Mouse (Mus musculus) liver, embryonic 16.5 days (tissue): ENCODE results near the gene Mtmr4. TPM values are rescaled to one million over a fixed set of nuclear protein-coding genes. Genes with fewer than 3 reads are reported as not detected.

Experiments
- ATAC-seq: fragments of 200-750 bp; cut with Nextera tagmentation; 2 replicates; pipeline ENCODE4 v1.8.0; 2017; ENCODE audit warnings: low read depth, mild to moderate bottlenecking, moderate number of reproducible peaks, moderate library complexity
- H3K27ac ChIP-seq: fragments of 300-500 bp; sonication (generic); 2 replicates; pipeline ENCODE4 v1.5.1; 2014; ENCODE audit warnings: mild to moderate bottlenecking, low read length
- H3K27me3 ChIP-seq: fragments of 300-500 bp; sonication (generic); 2 replicates; pipeline ENCODE4 v1.6.1; 2014; ENCODE audit warnings: low read depth, low read length, mixed read lengths; ENCODE audit not compliant: control insufficient read depth, insufficient read depth
- H3K36me3 ChIP-seq: fragments of 300-500 bp; sonication (generic); 2 replicates; pipeline ENCODE4 v1.6.1; 2014; ENCODE audit warnings: mild to moderate bottlenecking; ENCODE audit not compliant: control insufficient read depth, insufficient read depth
- H3K4me1 ChIP-seq: fragments of 300-500 bp; sonication (generic); 2 replicates; pipeline ENCODE4 v1.6.1; 2014; ENCODE audit warnings: low read depth, low read length, mixed read lengths; ENCODE audit not compliant: control insufficient read depth
- H3K4me2 ChIP-seq: fragments of 300-500 bp; sonication (generic); 2 replicates; pipeline ENCODE4 v1.6.1; 2014; ENCODE audit warnings: low read depth, low read length, mixed read lengths
- H3K4me3 ChIP-seq: fragments of 300-500 bp; sonication (generic); 2 replicates; pipeline ENCODE4 v1.5.1; 2014; ENCODE audit warnings: low read depth, mild to moderate bottlenecking, low read length
- H3K9ac ChIP-seq: fragments of 300-500 bp; sonication (generic); 2 replicates; pipeline ENCODE4 v1.6.1; 2014; ENCODE audit warnings: low read depth, low read length
- H3K9me3 ChIP-seq: fragments of 300-500 bp; sonication (generic); replicated peaks from 2 replicates; pipeline ENCODE4 v1.6.1; 2016; ENCODE audit warnings: low read length; ENCODE audit not compliant: control insufficient read depth
- WGBS: fragments of 180-500 bp; shearing (Covaris S2); extraction: QIAGEN DNeasy Blood & Tissue Kit; methylation state at CpG from one replicate; pipeline ENCODE4 v1.1.7; 2014; ENCODE audit not compliant: insufficient replicate concordance; 5-methylcytosine and 5-hydroxymethylcytosine counted together
- polyA plus RNA-seq: library from polyadenylated mRNA; unstranded; fragments of >200 nt; fragmentation: Nextera tagmentation; extraction: Ambion mirVana; gene quantifications from 2 replicates; pipeline ENCODE4 v1.2.1, GENCODE M21; 2015

Gene Mtmr4
- polyA plus RNA-seq, 1 experiment from 2014 or later = 10.5 TPM

DNA sequence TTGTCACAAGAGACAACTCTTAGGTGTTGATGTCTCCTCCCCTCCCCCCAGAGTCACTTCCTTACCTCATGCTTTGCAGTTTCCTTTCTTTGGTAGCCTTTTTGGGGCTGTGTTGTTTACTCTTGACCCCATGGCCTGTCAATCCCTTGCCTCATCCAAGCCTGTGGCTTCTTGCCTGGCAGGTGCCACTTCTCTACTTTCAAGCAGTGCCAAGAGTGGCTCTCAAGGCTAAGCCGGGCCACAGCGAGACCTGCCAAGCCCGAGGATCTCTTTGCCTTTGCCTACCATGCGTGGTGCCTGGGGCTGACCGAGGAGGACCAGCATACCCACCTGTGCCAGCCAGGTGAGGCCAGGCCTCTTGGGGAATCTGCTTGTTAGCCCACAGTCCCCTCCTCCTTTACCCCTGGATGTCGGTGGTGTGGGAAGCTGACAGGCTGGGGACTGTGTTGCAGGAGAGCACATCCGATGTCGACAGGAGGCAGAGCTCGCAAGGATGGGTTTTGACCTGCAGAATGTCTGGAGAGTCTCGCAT is 8.4 kb downstream of the Mtmr4 start:
- WGBS = 83% methylated on average over 10 of the region's 10 CpGs
- no peak for ATAC-seq
- H3K36me3 ChIP-seq = peaks cover 49% of the 10 kb centered on the region
- no peak overlapping the region for H3K4me2 ChIP-seq
- no peaks in the 10 kb centered on the region for H3K9me3 ChIP-seq
- H3K4me3 ChIP-seq = no peak overlapping the region
- H3K9ac ChIP-seq = no peak overlapping the region
- H3K27me3 ChIP-seq = no peaks in the 10 kb centered on the region
- H3K4me1 ChIP-seq = peaks cover 14% of the 10 kb centered on the region
- H3K27ac ChIP-seq = no peak overlapping the region

DNA sequence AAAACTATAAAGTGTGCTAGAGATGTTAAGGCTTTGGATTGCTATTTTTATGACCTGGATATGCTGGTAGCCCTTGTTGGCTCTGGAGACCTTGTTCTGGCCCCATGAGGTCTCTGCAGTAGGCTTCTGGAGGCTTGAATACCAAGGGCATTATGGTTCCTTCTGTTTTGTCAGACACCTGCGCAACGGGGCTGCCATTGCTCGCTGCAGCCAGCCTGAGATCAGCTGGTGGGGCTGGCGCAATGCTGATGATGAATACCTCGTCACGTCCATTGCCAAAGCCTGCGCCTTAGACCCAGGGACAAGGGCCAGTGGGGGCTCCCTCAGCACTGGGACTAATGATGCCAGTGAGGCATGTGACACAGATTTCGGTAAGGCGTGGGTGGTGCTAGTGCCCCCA is 10.3 kb downstream of the Mtmr4 start:
- WGBS = 91% methylated on average over 9 of the region's 9 CpGs
- no peak overlapping the region for H3K9ac ChIP-seq
- H3K4me1 ChIP-seq = no peaks in the 10 kb centered on the region
- H3K27me3 ChIP-seq = no peaks in the 10 kb centered on the region
- H3K4me3 ChIP-seq = no peak overlapping the region
- H3K36me3 ChIP-seq = peaks cover 51% of the 10 kb centered on the region
- H3K4me2 ChIP-seq = no peak overlapping the region
- ATAC-seq = no peak
- no peaks in the 10 kb centered on the region for H3K9me3 ChIP-seq
- no peak overlapping the region for H3K27ac ChIP-seq

DNA sequence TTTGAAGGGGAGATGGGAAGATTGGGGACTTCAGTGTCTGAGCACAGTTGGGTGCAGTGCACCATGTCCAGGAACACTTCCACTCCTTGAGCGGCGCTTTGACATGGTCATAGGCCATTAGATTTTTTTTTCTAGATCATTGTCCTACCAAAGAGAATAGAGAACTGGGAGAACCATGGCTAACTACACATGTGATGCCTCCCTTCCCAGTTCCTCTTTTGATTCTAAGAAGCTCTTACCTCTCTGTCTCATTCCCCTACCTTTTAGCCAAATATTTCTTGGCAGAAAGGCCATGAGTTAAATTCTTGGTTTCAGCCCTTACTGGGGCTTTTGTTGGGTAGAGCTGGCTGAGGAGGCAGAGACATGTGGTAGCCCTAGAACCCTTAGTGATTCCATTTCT is 11.6 kb downstream of the Mtmr4 start:
- H3K27ac ChIP-seq = no peak overlapping the region
- no peak for ATAC-seq
- no peaks in the 10 kb centered on the region for H3K9me3 ChIP-seq
- H3K9ac ChIP-seq = no peak overlapping the region
- H3K4me3 ChIP-seq = no peak overlapping the region
- H3K36me3 ChIP-seq = peaks cover 46% of the 10 kb centered on the region
- no peaks in the 10 kb centered on the region for H3K4me1 ChIP-seq
- 89% methylated on average over 2 of the region's 2 CpGs for WGBS
- no peak overlapping the region for H3K4me2 ChIP-seq
- no peaks in the 10 kb centered on the region for H3K27me3 ChIP-seq

DNA sequence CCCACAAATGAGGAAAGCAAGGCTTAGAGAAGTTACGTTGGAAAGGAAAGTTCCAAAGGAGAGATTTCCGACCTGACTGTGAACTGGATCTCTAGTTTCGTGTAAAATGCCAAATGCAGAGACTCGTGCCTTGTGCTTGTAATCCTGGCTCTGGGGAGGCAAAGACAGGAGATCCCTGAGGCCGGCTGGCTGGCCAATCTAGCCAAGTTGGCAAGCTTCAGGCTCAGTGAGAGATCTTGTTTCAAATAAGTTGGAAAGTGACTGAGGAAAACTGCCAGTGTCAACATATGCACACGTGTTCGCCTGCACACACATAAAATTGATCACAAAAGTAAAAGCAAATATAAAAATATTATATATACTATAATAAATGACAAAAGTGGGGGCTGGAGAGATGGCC is 17.3 kb downstream of the Mtmr4 start:
- peaks cover 38% of the 10 kb centered on the region for H3K36me3 ChIP-seq
- H3K4me2 ChIP-seq = no peak overlapping the region
- H3K9ac ChIP-seq = no peak overlapping the region
- no peak overlapping the region for H3K27ac ChIP-seq
- H3K4me3 ChIP-seq = no peak overlapping the region
- H3K9me3 ChIP-seq = no peaks in the 10 kb centered on the region
- 76% methylated on average over 7 of the region's 7 CpGs for WGBS
- H3K4me1 ChIP-seq = no peaks in the 10 kb centered on the region
- no peaks in the 10 kb centered on the region for H3K27me3 ChIP-seq
- no peak for ATAC-seq

DNA sequence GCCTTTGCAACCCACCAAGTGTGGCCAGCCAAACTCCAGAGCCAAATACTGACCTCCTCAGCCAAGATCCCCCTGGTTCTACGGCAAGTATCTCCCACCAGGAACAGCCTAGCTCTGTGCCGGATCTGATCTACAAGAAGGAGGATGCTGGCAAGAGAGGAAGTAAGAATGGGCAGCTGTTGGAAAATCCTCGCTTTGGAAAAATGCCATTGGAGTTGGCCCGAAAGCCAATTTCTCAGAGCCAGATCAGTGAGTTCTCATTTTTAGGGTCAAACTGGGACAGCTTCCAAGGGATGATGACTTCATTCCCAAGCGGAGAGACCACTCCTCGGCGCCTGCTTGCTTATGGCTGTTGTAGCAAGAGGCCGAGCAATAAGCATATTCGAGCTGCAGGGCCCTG is 19.6 kb downstream of the Mtmr4 start:
- no peak overlapping the region for H3K9ac ChIP-seq
- no peak overlapping the region for H3K4me3 ChIP-seq
- ATAC-seq = no peak
- no peak overlapping the region for H3K4me2 ChIP-seq
- WGBS = 83% methylated on average over 9 of the region's 9 CpGs
- peaks cover 39% of the 10 kb centered on the region for H3K36me3 ChIP-seq
- H3K27ac ChIP-seq = no peak overlapping the region
- H3K9me3 ChIP-seq = no peaks in the 10 kb centered on the region
- H3K27me3 ChIP-seq = no peaks in the 10 kb centered on the region
- no peaks in the 10 kb centered on the region for H3K4me1 ChIP-seq

DNA sequence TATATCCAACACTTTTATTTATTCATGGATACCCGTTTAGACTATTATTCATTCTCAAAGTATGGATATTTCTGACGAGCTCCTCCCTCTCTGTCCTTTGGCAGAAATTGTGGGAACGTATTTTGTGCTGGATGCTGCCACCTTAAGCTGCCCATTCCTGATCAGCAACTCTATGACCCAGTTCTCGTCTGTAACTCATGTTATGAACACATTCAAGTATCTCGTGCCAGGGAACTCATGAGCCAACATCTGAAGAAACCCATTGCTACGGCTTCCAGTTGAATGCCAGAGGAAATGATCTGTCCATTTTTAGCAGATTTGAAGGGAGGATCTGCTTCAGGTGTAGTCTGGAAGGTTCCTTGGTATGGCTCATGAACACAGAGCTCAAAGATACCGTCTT is 22.0 kb downstream of the Mtmr4 start:
- no peaks in the 10 kb centered on the region; the same call in 1 of the 2 replicates for H3K4me1 ChIP-seq
- H3K4me3 ChIP-seq = no peak overlapping the region
- no peak overlapping the region for H3K27ac ChIP-seq
- no peaks in the 10 kb centered on the region for H3K27me3 ChIP-seq
- no peak for ATAC-seq
- H3K36me3 ChIP-seq = peaks cover 52% of the 10 kb centered on the region
- no peaks in the 10 kb centered on the region for H3K9me3 ChIP-seq
- H3K9ac ChIP-seq = no peak overlapping the region
- 70% methylated on average over 7 of the region's 7 CpGs for WGBS
- no peak overlapping the region for H3K4me2 ChIP-seq

DNA sequence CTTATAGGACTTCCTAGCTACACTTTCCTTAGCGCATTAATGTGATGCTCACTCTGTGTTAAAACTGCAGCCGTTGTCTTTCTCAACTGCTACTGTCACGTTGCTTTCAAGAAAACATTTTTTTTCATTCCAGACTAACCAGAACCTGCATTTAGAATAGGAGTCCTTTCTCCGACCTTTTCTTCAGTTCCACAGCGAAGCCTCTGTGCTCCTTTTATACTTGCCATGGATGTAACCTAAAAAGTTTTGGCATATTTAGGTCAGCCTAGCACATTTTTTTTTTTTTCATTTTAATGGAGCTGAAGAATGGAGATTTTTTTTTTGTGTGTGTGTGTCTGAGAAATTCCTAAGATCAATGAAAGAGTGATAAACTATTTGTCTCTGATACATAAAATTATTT is 23.6 kb downstream of the Mtmr4 start:
- ATAC-seq = no peak
- H3K36me3 ChIP-seq = peaks cover 52% of the 10 kb centered on the region

DNA sequence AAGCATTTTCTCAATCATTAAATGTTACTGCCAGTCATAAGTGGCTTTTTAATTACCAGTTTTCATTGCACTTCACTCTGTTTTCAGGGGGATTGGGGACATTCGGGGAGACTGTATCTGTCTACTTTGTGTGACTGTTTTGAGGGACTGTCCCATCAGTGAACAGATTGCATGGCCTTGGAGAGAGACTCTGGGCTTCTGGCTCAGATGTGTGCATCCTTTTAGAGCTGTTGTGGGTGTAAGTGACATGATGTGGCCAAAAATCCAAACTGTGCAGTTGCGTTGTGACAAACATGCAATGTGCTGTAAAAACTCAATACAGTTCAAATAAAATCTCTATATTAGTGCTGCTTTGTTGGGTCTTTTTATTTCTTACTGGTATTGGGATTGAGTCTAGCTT is 24.0 kb downstream of the Mtmr4 start:
- Histone ChIP-seq H3K36me3 (peaks cover 50% of the 10 kb centered on the region), H3K27me3 (no peaks in the 10 kb centered on the region), H3K27ac (no peak overlapping the region), H3K4me3 (no peak overlapping the region), H3K4me2 (no peak overlapping the region), H3K9me3 (no peaks in the 10 kb centered on the region), H3K9ac (no peak overlapping the region), H3K4me1 (no peaks in the 10 kb centered on the region; the same call in 1 of the 2 replicates)
- ATAC-seq = no peak
- WGBS = 77% methylated on average over 2 of the region's 2 CpGs

More for the DNA sequence above, 23.6 kb downstream of the Mtmr4 start:
- no peak overlapping the region for H3K4me2 ChIP-seq
- no peaks in the 10 kb centered on the region for H3K9me3 ChIP-seq
- no peaks in the 10 kb centered on the region; the same call in 1 of the 2 replicates for H3K4me1 ChIP-seq
- no peaks in the 10 kb centered on the region for H3K27me3 ChIP-seq
- H3K4me3 ChIP-seq = no peak overlapping the region
- WGBS = 75% methylated on average over 5 of the region's 5 CpGs
- no peak overlapping the region for H3K9ac ChIP-seq
- no peak overlapping the region for H3K27ac ChIP-seq

DNA sequence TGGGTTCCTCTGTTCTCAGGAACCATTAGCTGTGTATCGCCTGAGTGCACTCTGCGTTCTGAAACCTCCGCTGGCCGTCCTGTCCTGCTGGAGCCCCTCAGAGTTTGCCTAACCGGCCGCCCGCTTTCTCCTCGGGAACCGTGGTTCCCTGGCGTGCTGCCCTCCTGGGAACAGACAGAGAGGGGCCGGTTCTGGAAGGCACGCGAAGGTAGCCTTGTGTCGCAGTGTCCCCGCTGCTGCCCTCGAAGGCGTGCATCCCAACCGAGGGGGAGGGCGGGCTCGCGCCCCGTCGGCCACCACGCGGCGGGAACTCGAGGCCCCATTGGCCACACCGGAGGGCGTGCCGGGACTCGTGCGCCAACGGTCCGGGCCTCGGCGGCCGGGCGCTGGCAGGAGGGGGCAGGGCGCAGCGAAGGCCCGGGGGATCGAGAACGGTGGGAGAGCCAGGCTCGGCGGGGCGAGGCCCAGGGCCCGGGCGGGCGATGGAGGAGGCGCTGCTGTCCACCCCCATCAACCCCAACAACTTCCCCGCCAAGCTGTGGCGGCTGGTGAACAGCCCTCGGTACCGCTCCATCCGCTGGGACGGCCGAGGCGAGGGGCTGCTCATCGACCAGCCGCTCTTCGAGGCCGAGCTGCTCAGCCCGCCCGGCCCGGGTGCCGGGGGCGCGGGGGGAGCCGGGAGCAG is 25.0 kb downstream of the Mtmr4 start, which contains the start of gene Hsf5:
Gene Hsf5, plus strand, starts transcription at position 375 of the 685 bp plus-strand sequence.
- Histone ChIP-seq H3K9me3 (no peaks in the 10 kb centered on the region), H3K27ac (no peak within 1 kb of the TSS), H3K4me2 (no peak within 1 kb of the TSS), H3K4me3 (no peak within 1 kb of the TSS), H3K36me3 (peaks cover 40% of the 10 kb centered on the region), H3K9ac (no peak within 1 kb of the TSS), H3K27me3 (no peaks in the 10 kb centered on the region), H3K4me1 (no peaks in the 10 kb centered on the region; the same call in 1 of the 2 replicates)
- ATAC-seq = no peak
- 87% methylated on average over 51 of the region's 69 CpGs for WGBS
